Mouse (Mus musculus) ovary, adult 10 weeks (tissue): ENCODE results near the gene Tmed1. TPM values are rescaled to one million over a fixed set of nuclear protein-coding genes. Genes with fewer than 3 reads are reported as not detected.

Source experiments
- polyA plus RNA-seq: library from polyadenylated mRNA; stranded (reverse); fragments of 350-450 nt; fragmentation: Illumina TruSeq; extraction: RNeasy Lipid Tissue Mini Kit (QIAGEN cat#74804); gene quantifications from one replicate; pipeline ENCODE4 v1.2.3, GENCODE M21; 2014

The Tmed1 gene
- 5.1 TPM for polyA plus RNA-seq

GRCm38 (mm10) chr9:21509772-21510688 lies at the start of gene Tmed1:
Tmed1 (minus strand) TSS chr9:21510252.

DNA sequence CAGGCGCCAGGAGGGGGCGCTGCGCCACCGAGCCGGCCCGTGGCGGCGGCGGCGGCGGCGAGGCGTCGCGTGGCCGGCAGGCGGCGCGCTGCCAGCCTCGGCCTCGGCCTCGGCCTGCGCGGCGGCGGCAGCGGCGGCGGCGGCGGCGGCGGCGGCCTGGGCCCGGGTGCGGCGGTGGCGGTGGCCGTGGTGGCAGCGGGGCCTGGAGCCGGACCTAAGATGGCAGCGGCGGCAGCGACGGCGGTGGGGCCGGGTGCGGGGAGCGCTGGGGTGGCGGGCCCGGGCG lies 36.7 kb upstream of the Tmed1 start, which contains the start of gene Carm1:
Gene Carm1, plus strand, starts transcription at position 106 of the 286 bp plus-strand sequence.

GRCm38 (mm10) chr9:21525937-21526633 lies 16.0 kb upstream of the Tmed1 start, which contains the start of gene AB124611:
AB124611 (plus strand) TSS chr9:21526176.

Other genes starting within 250 kb of the Tmed1 start
- gene Atg4d, start 245.0 kb downstream of the Tmed1 start, polyA plus RNA-seq, result 0.80 TPM
- gene Kri1, start 222.3 kb downstream of the Tmed1 start, polyA plus RNA-seq, result 3.7 TPM
- gene Cdkn2d, start 218.8 kb downstream of the Tmed1 start, polyA plus RNA-seq, result 3.8 TPM
- gene Ap1m2, start 197.9 kb downstream of the Tmed1 start, polyA plus RNA-seq, result 0.74 TPM
- gene Slc44a2, start 189.6 kb downstream of the Tmed1 start, polyA plus RNA-seq, result 27.2 TPM
- 48.9 TPM for gene Ilf3, start 142.4 kb downstream of the Tmed1 start, polyA plus RNA-seq
- gene Qtrt1, start 98.4 kb downstream of the Tmed1 start, polyA plus RNA-seq, result not detected
- gene Dnm2, start 85.3 kb downstream of the Tmed1 start, polyA plus RNA-seq, result 11.7 TPM
- 4.7 TPM for gene AB124611, start 15.9 kb upstream of the Tmed1 start, polyA plus RNA-seq
- 4.8 TPM for gene Carm1, start 36.6 kb upstream of the Tmed1 start, polyA plus RNA-seq
- gene Timm29, start 82.5 kb upstream of the Tmed1 start, polyA plus RNA-seq, result 47.5 TPM
- gene Yipf2, start 82.6 kb upstream of the Tmed1 start, polyA plus RNA-seq, result 7.0 TPM
- gene Smarca4, start 105.9 kb upstream of the Tmed1 start, polyA plus RNA-seq, result 6.6 TPM
- gene Ldlr, start 213.2 kb upstream of the Tmed1 start, polyA plus RNA-seq, result 21.2 TPM